Mouse (Mus musculus) cerebellum, adult 8-10 months (tissue): ENCODE data around the gene Gfra4.
A peak's percentile ranks its signal among the peaks of the same experiment; 100 is the strongest.
"Not testable (repeated sequence)": the region's sequence is repeated elsewhere in the genome, so short reads cannot be mapped to it uniquely, and the experiment has no call there.

ENCODE experiments used
- DNase-seq: peaks from one replicate; pipeline ENCODE4 v3.0.0; 2022

Gfra4 gene

GRCm38 (mm10) chr2:131044989-131045720 is 2.3 kb upstream of the Gfra4 start:
- DNase-seq, result no peak

GRCm38 (mm10) chr2:131044354-131044852 is 1.5 kb upstream of the Gfra4 start:
- no peak for DNase-seq

GRCm38 (mm10) chr2:131040854-131041825 is 1.7 kb downstream of the Gfra4 start:
- DNase-seq, result peak; percentile 45

GRCm38 (mm10) chr2:131038675-131039074 is 4.2 kb downstream of the Gfra4 start:
- DNase-seq, result no peak

GRCm38 (mm10) chr2:131038197-131038596 is 4.7 kb downstream of the Gfra4 start:
- no peak for DNase-seq

GRCm38 (mm10) chr2:131037226-131037990 is 5.5 kb downstream of the Gfra4 start:
- DNase-seq, result no peak

GRCm38 (mm10) chr2:131036757-131037156 is 6.1 kb downstream of the Gfra4 start:
- DNase-seq, result no peak

- no peak for DNase-seq
Measured at GRCm38 (mm10) chr2:131036343-131036742, 6.5 kb downstream of the Gfra4 start.

GRCm38 (mm10) chr2:131031406-131031805 is 11.5 kb downstream of the Gfra4 start:
- DNase-seq, result not testable (repeated sequence)

- no peak for DNase-seq
Measured at GRCm38 (mm10) chr2:131030998-131031397, 11.9 kb downstream of the Gfra4 start.

- DNase-seq, result no peak
Measured at GRCm38 (mm10) chr2:131030561-131030960, 12.3 kb downstream of the Gfra4 start.

GRCm38 (mm10) chr2:131029065-131029935 is 13.6 kb downstream of the Gfra4 start:
- no peak for DNase-seq

GRCm38 (mm10) chr2:131026941-131027340 is 15.9 kb downstream of the Gfra4 start:
- DNase-seq, result no peak

- no peak for DNase-seq
Measured at GRCm38 (mm10) chr2:131025230-131025629, 17.7 kb downstream of the Gfra4 start.

- no peak for DNase-seq
Measured at GRCm38 (mm10) chr2:131010566-131010965, 32.3 kb downstream of the Gfra4 start.

GRCm38 (mm10) chr2:131009123-131009522 is 33.8 kb downstream of the Gfra4 start:
- DNase-seq, result no peak

- DNase-seq, result no peak
Measured at GRCm38 (mm10) chr2:130992818-130993217, 50.1 kb downstream of the Gfra4 start.
